Mouse (Mus musculus): ENCODE data around the gene Nr1h2. TPM values are rescaled to one million over a fixed set of nuclear protein-coding genes. Genes with fewer than 3 reads are reported as not detected.
A peak's percentile ranks its signal among the peaks of the same experiment; 100 is the strongest.

Nr1h2 gene
- total and polyA plus RNA-seq, 2 experiments from 2014 or later: 50.5 to 76.4 TPM

DNA sequence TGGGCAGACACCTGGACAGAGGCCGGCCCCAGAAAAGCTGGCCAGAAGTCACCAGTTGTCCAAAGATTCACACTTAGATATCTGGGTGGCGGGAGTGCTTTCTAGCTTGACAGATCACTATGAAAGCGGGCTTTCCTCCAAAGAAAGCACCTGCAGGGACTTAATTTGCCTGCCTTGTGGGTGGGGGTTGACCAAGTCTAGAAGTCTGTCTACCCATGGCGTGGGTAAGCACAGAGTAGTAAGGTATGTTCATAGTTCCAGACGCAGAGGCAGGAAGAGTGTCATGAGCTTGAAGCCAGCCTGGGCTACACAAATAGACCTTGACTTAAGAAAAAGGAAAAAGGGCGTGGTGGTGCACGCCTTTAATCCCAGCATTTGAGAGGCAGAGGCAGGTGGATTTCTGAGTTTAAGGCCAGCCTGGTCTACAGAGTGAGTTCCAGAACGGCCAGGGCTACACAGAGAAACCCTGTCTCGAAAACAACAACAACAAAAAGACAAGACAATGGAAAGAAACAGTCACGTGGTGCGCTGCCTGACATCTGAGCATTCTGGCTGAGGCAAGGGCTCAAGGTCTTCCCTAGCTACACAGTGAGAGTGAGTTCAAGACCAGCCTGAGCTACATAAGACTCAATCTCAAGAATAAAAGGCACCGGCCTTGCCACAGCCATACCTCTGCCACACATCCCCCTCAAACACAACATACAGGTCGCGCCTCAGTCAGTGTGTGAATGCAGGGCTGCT, 27.2 kb downstream of the Nr1h2 start:
- no peak for TF ChIP-seq CTCF (IDR thresholded peaks at IDR 0.05; ENCODE audit: low read depth)
- Histone ChIP-seq H3K27me3 (ENCODE audit: insufficient read depth, low read length) (no peaks in the 10 kb centered on the region), H3K4me3 (ENCODE audit: low read length) (no peak overlapping the region), H3K9me3 (ENCODE audit: low read length) (no peaks in the 10 kb centered on the region), H3K27ac (no peak overlapping the region), H3K36me3 (ENCODE audit: insufficient read depth, low read length) (no peaks in the 10 kb centered on the region), H3K9ac (replicated peaks; ENCODE audit: low read length) (no peak overlapping the region), H3K4me2 (ENCODE audit: low read depth, low read length) (no peak overlapping the region), H3K4me1 (ENCODE audit: insufficient read depth, low read length) (peaks cover 8% of the 10 kb centered on the region; the same call in 1 of the 2 replicates)
- WGBS: 92% methylated on average over 14 of the region's 14 CpGs
- ATAC-seq (no peak), DNase-seq (ENCODE audit: low spot score) (no peak)

DNA sequence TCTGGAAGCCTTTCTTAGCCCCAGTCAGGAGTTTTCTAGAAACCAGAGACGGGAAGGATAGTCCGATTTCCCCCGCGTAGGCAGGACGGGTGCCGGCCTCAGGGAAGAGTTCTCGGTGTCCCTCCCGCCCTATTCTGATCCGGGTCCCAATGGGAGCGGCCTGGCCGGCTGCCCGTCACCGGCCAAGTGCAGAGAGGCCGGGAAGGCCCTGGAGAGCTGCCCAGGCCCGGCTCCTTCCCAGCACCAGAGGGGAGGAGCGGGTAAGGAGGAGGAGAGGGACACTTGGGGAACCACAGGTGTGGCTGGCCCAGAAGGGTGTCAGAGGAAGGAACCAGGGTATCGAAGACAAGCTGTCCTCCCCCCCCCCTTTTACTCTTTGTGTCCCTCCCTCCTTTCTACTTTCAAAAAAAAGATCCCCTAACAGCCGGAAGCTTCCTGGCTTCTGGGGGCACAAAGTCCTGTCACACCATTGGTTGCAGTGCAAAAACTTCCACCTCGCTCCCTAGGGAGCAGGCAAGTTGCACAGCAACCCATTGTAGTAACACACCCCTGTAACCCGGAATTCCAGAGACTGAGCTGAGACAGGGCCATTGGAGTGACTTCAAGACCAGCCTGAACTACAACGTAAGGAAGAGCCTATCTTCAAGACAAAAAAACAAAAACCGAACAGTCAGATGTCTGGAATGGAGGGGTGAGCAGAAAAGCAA, 28.5 kb downstream of the Nr1h2 start:
- ATAC-seq: 0 out of 2 replicates have a peak, but pooled peaks have one; percentile 16
- H3K4me3 ChIP-seq (ENCODE audit: low read length): no peak overlapping the region
- 10% methylated on average over 21 of the region's 22 CpGs for WGBS

DNA sequence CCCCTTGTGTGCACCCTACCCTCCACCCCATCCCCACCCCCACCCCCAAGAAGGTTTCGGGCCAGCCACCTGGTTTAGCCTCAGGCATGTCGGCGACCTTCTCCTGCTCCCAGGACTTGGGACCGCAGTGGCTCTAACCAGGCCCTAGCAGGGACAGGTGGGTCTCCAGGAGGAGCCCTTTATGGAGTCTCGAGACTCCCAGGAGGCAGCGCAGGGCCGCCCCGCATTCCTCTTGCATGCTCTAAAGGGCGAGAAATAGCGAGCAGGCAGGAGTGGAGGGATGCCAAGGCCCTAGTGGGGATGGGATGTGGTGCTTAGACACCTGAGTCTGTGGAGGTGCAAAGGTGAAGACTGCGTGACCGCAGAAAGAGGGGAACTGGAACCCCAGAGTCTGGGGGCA, 29.2 kb downstream of the Nr1h2 start, which contains the start of gene Mybpc2:
Mybpc2 (minus strand) TSS at position 155 of the 400 bp plus-strand sequence.
- Histone ChIP-seq H3K27ac (peak within 1 kb of the TSS; percentile 20; the same call in 1 of the 2 replicates), H3K4me1 (ENCODE audit: insufficient read depth, low read length) (peaks cover 8% of the 10 kb centered on the region; the same call in 1 of the 2 replicates), H3K4me3 (ENCODE audit: low read length) (no peak within 1 kb of the TSS), H3K9ac (replicated peaks; ENCODE audit: low read length) (no peak within 1 kb of the TSS; the same call in 1 of the 2 replicates), H3K36me3 (ENCODE audit: insufficient read depth, low read length) (no peaks in the 10 kb centered on the region), H3K9me3 (ENCODE audit: low read length) (no peaks in the 10 kb centered on the region), H3K4me2 (ENCODE audit: low read depth, low read length) (peak within 1 kb of the TSS; percentile 41), H3K27me3 (ENCODE audit: insufficient read depth, low read length) (no peaks in the 10 kb centered on the region)
- 36% methylated on average over 12 of the region's 12 CpGs for WGBS
- no peak for TF ChIP-seq CTCF (IDR thresholded peaks at IDR 0.05; ENCODE audit: low read depth)
- no peak for ATAC-seq
- DNase-seq (ENCODE audit: low spot score): no peak

More for the DNA sequence above, 28.5 kb downstream of the Nr1h2 start:
- no peak for TF ChIP-seq CTCF (IDR thresholded peaks at IDR 0.05; ENCODE audit: low read depth)
- Histone ChIP-seq H3K4me2 (ENCODE audit: low read depth, low read length) (peak overlapping the region; percentile 41), H3K36me3 (ENCODE audit: insufficient read depth, low read length) (no peaks in the 10 kb centered on the region), H3K27me3 (ENCODE audit: insufficient read depth, low read length) (no peaks in the 10 kb centered on the region), H3K9ac (replicated peaks; ENCODE audit: low read length) (no peak overlapping the region; the same call in 1 of the 2 replicates), H3K27ac (peak overlapping the region; percentile 20; the same call in 1 of the 2 replicates), H3K9me3 (ENCODE audit: low read length) (no peaks in the 10 kb centered on the region), H3K4me1 (ENCODE audit: insufficient read depth, low read length) (peaks cover 8% of the 10 kb centered on the region; the same call in 1 of the 2 replicates)
- DNase-seq (ENCODE audit: low spot score): peak; percentile 73

DNA sequence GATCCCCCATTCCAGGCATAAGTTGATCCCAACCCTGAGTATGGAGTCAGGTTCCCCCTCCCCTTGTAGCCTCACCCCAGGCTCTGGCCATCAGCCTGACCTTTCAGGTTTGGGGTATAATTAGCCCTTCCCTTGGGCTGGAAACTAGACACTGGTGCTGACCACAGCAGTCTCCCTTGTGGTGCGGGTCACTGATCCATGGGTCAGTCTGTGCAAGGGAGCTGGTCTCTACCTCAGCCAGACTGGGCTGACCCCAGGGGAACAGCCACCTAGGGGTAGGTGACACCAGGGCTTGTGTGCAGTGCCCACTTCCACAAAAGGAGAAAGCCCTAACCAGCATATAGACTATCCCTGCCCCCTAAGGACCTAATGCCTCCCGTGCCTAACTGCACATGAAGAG, 30.7 kb downstream of the Nr1h2 start:
- ATAC-seq: no peak
- no peak overlapping the region for H3K9ac ChIP-seq (replicated peaks; ENCODE audit: low read length)
- H3K36me3 ChIP-seq (ENCODE audit: insufficient read depth, low read length): no peaks in the 10 kb centered on the region
- no peak for TF ChIP-seq CTCF (IDR thresholded peaks at IDR 0.05; ENCODE audit: low read depth)
- DNase-seq (ENCODE audit: low spot score): no peak
- H3K9me3 ChIP-seq (ENCODE audit: low read length): no peaks in the 10 kb centered on the region
- peaks cover 4% of the 10 kb centered on the region; the same call in 1 of the 2 replicates for H3K4me1 ChIP-seq (ENCODE audit: insufficient read depth, low read length)
- H3K4me2 ChIP-seq (ENCODE audit: low read depth, low read length): no peak overlapping the region
- H3K27me3 ChIP-seq (ENCODE audit: insufficient read depth, low read length): no peaks in the 10 kb centered on the region
- H3K4me3 ChIP-seq (ENCODE audit: low read length): no peak overlapping the region
- H3K27ac ChIP-seq: no peak overlapping the region
- 75% methylated on average over 2 of the region's 2 CpGs for WGBS

DNA sequence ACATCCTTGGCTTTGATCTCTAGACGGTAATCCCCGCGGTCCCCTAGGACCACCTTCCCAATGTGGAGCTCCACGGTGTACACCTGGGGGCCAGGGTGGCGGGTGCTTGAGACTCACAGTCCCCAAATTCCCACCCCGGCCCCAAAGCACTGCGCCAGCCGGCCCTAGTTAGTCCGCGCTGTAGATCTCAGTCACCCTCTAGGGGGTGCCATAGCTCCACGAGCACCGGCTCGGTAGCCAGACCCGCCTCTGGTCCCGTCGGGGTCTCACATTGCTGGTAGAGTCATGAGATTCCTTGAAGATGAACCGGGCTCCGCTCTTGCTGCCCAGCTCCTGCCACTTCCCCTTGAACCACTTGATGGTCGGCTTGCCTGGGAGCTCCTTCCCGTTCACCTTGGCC, 32.0 kb downstream of the Nr1h2 start:
- Histone ChIP-seq H3K36me3 (ENCODE audit: insufficient read depth, low read length) (no peaks in the 10 kb centered on the region), H3K27me3 (ENCODE audit: insufficient read depth, low read length) (no peaks in the 10 kb centered on the region), H3K4me3 (ENCODE audit: low read length) (no peak overlapping the region), H3K4me2 (ENCODE audit: low read depth, low read length) (peak overlapping the region; percentile 37), H3K27ac (no peak overlapping the region), H3K9me3 (ENCODE audit: low read length) (no peaks in the 10 kb centered on the region), H3K4me1 (ENCODE audit: insufficient read depth, low read length) (no peaks in the 10 kb centered on the region), H3K9ac (replicated peaks; ENCODE audit: low read length) (no peak overlapping the region)
- ATAC-seq (peak; percentile 45), DNase-seq (ENCODE audit: low spot score) (peak; percentile 77)
- TF ChIP-seq CTCF (IDR thresholded peaks at IDR 0.05; ENCODE audit: low read depth): peak; percentile 80
- WGBS: 5% methylated on average over 20 of the region's 20 CpGs

DNA sequence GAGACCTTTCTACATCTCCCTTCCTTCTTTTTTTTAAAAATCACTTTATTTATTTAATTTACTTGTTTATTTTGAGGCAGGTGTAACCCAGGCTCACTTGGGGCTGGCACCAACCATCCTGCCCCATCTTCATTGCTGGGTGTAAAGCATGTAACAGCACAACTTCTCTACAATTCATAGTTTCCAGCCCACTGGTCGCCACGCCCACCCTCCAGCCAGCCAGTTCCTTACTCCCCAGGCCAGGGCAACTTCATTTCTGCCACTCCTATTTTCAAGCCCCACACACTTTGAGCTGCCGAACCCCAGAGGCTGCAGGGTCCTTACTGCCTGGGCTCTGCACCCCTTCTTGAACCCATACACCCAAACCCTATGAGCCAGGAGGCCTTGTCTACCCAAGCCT, 32.8 kb downstream of the Nr1h2 start:
- Histone ChIP-seq H3K4me1 (ENCODE audit: insufficient read depth, low read length) (no peaks in the 10 kb centered on the region), H3K4me2 (ENCODE audit: low read depth, low read length) (no peak overlapping the region), H3K36me3 (ENCODE audit: insufficient read depth, low read length) (no peaks in the 10 kb centered on the region), H3K27me3 (ENCODE audit: insufficient read depth, low read length) (no peaks in the 10 kb centered on the region), H3K9ac (replicated peaks; ENCODE audit: low read length) (no peak overlapping the region), H3K9me3 (ENCODE audit: low read length) (no peaks in the 10 kb centered on the region), H3K27ac (no peak overlapping the region), H3K4me3 (ENCODE audit: low read length) (no peak overlapping the region)
- no peak for ATAC-seq
- DNase-seq (ENCODE audit: low spot score): no peak
- TF ChIP-seq CTCF (IDR thresholded peaks at IDR 0.05; ENCODE audit: low read depth): no peak
- 61% methylated on average over 3 of the region's 3 CpGs for WGBS

Measured in hindbrain, postnatal 0 days (tissue).